Mouse (Mus musculus) ES-Bruce4 (cell line): ENCODE data around the gene Cytip.

Experiments
- CTCF ChIP-seq: IDR thresholded peaks from one replicate; pipeline ENCODE4 v1.8.1; 2011; ENCODE audit warnings: low read depth, low read length
- EP300 ChIP-seq: IDR thresholded peaks from 2 replicates; pipeline ENCODE4 v1.6.1; 2011; ENCODE audit warnings: low read depth, low read length; ENCODE audit not compliant: insufficient read depth

GRCm38 (mm10) chr2:58146572-58146971 lies 48.8 kb downstream of the Cytip start:
- TF ChIP-seq CTCF (no peak), EP300 (no peak)
